Mouse (Mus musculus) urinary bladder, postnatal 25 days (tissue): Measurements from ENCODE around the gene Atf7ip2.
"Not testable (repeated sequence)": the region's sequence is repeated elsewhere in the genome, so short reads cannot be mapped to it uniquely, and the experiment has no call there.

Experiments
- DNase-seq: peaks from one replicate; pipeline ENCODE4 v3.0.0; 2022; ENCODE audit warnings: low spot score

The Atf7ip2 gene

DNA sequence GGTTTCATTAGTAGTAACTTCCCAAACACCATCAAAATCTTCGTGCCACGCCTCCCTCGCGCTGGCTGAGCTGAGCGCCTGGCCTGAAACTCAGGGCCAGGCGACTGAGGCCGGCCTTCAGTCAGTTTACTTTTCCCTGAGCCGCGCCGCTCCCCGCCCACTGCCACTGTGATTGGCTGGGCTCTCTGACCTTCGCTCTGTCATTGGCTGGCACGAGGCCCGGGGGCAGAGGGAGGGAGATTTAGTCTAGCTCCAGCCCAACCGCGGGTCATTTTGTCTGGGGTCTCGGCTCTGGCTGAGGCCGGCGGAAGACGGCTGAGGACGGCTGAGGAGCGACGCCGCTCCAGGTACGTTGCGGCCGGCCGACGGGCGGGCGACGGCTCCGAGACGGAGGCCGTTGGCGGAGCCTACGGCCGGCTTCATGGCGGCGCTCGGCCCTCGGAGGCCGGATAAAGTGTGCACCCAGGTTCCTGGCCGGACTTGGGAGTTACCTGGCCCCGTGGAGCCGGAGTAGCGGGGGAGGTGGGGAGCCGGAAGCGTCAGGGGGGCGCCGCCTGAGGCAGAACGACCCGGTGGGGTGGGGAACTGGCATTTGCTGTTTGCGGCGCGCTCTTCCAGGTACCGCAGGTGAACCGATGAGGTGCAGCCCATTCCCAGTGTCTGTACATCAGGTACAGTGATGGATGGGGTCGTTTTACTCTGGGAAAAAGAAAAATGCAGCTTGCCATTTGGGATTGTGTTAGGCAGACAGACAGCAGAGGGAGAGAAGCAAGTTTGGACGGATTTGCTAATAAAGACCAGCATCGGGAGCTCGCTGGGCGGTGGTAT, at the start of gene Atf7ip2:
Gene Atf7ip2 (plus strand): TSS at position 34 of the 828 bp plus-strand sequence.
- DNase-seq, result peak; percentile 86

DNA sequence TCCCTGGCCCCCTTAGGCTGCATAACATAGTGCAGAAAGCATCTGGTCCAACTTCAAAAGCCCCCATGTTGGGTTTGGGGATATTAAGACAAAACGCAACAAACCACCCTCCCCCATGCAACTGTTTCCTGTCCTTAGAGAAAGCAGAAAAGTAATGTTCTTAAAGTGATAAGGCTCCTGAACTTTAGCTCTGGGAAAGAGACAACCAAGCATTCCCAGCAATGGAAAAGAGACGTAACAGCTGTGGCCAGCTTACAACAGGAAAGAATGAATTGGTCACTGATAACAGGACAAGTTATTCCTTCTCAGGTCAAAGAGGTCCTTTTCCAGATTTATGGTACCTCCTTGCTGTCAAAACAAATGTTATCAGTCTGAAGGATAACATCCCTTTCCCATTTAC, 49.3 kb upstream of the Atf7ip2 start:
- no peak for DNase-seq

DNA sequence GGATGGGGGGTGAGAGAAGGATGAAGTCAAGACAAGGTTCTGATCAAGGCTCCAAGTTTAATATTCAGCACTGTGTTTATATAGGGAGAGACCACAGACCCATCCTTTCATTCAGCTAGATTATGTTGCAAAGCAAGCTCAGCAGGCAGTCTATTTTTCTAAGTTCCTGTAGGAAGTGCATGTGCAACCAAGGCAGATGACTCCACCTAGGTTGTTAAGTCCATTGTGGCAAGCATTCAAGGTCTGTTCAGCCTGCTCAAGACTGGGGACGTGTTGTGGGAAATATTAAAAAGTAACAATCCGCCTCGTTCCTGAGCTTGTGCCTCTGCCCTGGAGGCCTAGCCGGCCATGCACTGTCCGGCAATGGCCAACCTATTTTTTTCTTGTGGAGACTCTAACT, 45.1 kb upstream of the Atf7ip2 start:
- DNase-seq, result no peak

DNA sequence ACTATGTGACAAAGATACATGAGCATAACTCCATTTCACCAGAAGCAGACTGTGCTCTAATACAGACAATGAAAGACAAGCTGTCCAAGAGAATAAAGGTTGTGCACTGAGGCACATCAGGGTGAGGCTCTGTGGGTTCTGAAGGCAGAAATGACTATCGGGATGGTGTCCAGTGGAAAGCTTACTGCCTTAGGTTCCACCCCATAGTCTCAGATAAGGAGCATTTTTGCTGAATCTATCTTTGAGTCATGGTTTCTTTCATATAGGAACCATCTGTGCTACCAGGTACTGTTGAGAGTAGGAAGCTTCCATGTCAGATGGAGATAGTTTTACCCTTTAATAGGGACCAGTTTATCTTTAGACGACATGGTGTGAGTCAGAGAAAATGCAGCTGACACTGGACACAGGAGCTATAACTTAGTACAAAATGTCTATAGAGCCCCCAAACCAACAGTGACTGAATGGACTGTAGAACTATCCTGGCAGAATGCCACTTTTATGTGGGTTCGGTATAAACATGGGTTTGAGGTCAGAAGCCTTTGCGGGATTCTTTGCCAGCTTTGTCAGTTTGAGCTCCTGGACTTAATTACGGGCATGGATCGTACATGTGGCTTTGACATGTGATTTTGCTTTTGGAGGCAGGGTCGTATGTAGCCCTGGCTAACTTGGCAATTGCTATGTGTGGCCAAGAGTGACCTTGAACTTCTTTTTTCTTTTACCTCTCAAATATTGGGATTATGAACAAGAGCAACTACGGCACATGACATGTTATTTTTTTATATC, 23.2 kb upstream of the Atf7ip2 start:
- DNase-seq, result no peak

DNA sequence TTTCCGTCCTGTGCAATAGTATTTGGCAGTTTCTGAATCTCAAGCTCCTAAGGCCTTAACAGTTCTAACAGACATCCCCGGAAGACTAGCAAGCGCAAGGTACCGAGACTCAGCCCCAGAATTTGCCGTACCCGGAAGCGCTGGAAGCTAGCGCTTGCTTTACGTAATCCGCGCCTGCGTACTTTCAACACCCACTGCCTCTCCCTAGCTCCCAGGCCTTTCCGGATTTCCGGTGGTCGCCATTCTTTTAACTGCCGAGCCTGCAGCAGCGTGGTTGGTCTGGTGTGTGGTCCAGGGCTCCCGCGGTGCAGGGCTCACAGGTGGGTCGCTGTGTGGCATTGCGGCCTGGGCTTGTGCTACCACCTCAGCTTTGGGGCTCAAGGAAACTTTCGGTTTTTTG, 22.5 kb upstream of the Atf7ip2 start, which contains the start of gene Rpl39l:
Gene Rpl39l (plus strand): TSS at position 222 of the 400 bp plus-strand sequence.
- DNase-seq, result no peak

DNA sequence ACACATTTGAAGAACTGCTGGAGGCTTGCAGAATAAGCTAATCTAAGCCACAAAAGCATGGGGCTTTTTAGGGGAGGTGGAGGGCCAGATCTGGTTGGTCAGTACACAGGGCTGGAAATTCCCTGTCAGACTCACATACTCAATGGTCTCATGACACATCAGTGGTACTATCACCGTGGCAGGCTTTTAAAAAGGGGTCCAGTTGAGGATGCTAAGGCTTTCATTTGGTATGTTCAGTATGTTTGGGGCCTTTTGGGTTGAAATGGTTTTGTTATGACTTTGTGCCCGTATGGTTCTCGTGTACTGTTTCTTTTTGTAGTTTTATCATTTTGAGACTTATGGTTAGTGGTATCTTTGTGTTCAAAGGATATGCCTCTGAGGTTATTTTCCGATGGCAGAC, 21.2 kb upstream of the Atf7ip2 start:
- no peak for DNase-seq

DNA sequence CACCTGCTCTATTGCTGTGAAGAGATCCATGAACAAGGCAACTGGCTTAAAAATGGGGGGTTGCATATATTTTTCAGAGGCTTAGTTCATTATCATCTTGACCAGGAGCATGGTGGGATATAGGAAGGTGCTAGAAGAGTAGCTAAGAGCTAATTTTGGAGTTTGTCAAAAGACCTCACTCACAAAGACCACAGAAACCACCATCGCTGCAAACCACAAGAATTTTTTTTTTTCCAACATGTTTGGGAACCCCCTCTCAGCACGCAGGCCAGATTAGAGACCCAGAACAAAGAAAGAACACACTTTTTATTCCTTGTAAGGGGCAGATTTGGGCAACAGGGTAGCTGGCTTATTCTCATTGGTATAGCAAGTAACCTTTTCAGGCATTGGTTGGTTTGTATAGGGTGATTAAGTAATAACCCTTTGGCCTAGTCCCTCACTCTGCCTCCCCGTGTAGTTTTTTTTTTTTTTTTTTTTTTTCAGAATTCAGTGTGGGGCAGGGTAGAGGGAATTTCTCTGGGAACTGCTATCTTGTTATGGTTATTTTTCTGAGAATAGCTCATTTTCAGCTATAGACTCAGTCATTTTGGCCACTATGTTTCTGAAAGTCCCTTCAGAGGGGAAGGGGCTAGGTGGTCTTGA, 20.2 kb upstream of the Atf7ip2 start:
- no peak for DNase-seq

DNA sequence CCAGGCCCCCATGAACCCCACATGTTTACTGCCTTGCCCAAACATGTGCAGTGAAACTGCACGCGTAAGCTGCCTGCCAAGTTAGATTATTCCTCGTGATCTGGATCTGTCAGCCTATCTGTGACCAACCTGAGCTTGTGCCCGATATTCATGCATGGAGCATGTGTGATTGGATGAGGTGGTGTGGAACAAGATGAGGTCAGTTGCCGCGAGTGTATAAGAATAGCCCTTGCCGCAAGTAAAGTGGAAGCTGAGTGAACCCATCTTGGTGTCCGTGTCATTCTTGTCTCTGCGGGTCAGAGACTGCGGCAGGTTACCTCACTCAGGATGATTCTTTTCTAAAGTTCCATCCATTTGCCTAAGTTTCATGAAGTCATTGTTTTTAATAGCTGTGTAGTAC, 5.1 kb upstream of the Atf7ip2 start:
- not testable (repeated sequence) for DNase-seq

DNA sequence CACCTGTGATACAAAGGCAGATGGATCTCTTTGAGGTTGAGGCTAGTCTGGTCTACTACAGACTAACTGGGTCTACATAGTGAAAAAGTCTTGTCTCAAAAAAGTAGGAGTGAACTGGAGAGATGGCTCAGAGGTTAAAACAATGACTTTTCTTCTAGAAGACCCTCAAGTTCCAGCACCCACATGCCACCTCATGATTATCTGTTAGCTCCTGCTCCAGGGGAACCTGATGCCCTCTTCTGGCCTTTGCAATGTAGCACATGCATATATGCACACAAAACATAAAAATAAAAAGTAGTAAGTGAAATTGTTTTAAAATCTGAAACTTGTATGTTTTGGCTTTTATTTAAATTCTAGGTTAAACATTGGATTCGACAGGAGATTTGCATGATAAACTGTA, 16.3 kb downstream of the Atf7ip2 start:
- DNase-seq, result no peak

DNA sequence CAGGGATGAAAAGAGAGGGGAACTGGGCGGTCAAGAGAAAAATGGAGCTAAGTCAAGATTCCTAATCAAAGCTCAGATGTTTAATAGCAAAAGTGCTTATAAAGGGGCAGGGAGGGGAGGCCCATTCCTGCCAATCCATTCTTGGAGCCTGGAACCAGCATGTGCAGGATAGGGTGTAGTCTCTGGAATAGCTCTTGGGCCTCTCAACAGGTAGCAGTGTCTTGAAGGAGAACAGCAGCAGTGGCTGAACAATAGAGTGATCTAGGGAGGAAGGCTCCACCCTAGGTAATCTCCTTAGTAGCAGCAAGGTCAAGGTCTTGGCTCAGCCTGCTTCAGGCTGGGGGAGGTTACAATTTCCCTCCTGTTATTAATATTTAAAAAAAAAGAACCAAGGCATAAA, 23.9 kb downstream of the Atf7ip2 start:
- not testable (repeated sequence) for DNase-seq

DNA sequence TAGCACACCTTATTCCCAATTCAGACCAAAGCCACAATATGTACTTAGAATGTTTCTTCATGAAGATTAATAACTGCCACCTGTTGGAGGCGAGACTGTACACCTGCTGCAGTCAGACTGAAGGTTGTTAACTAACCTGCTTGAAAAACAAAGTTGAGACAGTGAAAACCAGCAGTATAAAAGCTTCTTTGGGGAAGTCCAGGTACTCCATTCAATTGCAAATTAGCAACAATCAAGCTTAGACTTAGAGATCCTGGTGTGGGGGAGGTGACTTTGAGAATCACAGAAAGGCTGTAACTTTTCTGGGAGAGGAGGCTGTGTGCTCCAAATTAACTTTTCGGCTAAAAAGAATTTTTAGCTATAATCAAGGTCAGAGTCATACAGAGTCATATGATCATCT, 24.5 kb downstream of the Atf7ip2 start:
- not testable (repeated sequence) for DNase-seq

DNA sequence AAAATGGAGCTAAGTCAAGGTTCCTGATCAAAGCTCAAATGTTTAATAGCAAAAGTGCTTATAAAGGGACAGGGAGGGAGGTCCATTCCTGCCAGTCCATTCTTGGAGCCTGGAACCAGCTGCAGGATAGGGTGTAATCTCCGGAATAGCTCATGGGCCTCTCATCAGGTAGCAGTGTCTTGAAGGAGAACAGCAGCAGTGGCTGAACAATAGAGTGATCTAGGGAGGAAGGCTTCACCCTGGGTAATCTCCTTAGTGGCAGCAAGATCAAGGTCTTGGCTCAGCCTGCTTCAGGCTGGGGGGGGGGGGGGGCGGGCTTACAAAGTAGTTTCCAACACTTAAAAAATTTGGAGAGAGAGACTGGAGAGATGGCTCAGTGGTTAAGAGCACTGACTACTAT, 34.8 kb downstream of the Atf7ip2 start:
- no peak for DNase-seq

DNA sequence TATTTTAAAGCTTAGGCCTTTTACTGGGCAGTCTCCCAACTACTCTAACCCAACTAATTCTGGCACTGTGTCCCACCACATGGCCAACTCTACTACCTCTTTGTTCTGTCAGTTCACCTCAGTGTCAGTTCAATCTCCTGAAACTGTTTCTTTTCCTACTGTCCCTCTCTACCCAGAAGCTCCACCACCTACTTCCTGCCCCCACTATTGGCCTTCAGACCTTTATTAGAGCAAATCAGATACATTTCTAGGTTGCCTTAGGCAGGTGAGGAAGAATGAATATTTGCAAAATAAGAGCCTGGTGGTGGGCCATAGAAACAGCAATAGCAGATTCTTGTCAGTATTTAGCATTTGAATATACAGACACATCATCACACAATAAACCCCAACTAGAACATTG, 44.1 kb downstream of the Atf7ip2 start:
- DNase-seq, result no peak

DNA sequence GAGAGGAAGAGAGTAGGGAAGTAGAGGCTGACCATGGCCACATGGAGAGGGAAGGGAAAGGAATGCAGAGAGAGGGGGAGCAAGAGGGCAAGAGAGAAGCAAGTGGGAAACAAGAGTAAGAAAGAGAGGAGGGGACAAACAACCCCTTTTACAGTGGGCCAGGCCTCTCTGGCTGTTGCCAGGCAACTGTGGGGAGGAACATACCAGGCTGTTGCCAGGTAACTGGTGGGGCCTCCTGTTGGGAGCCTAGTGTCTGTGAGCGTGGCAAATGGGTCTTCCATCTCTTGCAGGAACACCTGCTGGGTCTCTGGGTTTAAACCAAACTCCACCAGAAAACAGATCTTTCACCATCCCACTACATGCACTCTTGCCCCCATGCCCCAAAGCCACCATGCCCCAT, 61.5 kb downstream of the Atf7ip2 start:
- DNase-seq, result no peak

DNA sequence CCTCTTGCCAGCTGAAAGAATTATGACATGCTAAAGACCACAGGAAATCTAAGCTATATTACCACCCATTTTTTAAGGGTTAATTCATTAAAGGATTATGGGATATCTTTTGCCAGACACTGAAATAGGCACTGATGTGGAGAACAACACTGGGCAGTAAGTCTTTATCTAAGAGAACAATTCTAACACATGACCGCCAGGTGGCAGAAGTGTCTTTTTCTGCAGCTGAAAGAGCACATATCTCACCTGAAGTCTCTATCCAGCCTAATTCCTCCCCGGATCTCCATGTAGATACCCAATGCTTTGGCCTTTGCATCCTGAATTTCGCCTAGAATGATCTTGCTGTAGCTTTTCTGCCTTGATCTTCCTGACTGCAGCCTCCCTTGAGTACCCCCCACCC, 79.7 kb downstream of the Atf7ip2 start:
- DNase-seq, result peak; percentile 68

DNA sequence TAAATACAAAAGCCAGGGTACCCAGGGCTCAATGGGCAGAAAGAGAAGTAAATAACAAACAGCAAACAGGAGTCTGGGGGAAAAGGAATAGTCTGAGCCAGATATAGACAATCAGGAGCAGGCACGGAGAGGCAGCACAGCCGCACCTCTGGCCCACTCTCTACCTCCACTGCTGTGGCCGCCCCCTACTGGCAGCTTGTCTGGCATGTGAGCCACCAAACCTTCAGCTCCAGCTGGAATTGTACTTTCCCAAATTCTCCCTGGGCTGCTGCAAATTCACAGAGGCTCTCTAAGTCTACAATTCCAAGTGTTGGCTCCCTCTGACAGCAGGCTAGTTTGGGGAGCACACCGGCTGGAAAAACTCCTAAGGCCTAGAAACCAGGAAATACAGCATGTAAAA, 82.0 kb downstream of the Atf7ip2 start:
- no peak for DNase-seq

DNA sequence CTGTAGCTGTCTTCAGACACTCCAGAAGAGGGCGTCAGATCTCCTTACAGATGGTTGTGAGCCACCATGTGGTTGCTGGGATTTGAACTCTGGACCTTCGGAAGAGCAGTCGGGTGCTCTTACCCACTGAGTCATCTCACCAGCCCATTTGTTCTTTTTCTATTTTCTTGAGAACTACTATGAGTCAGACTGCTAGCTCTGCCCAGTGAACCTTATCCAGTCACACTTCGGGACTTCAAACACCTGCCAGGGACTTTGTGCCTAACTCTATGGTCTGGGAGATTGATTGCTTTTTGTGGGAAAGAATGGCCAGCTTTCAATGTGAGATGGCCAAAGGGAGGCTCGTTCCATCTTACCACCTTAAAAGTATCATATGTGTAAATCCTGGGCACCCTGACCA, 84.3 kb downstream of the Atf7ip2 start:
- not testable (repeated sequence) for DNase-seq

DNA sequence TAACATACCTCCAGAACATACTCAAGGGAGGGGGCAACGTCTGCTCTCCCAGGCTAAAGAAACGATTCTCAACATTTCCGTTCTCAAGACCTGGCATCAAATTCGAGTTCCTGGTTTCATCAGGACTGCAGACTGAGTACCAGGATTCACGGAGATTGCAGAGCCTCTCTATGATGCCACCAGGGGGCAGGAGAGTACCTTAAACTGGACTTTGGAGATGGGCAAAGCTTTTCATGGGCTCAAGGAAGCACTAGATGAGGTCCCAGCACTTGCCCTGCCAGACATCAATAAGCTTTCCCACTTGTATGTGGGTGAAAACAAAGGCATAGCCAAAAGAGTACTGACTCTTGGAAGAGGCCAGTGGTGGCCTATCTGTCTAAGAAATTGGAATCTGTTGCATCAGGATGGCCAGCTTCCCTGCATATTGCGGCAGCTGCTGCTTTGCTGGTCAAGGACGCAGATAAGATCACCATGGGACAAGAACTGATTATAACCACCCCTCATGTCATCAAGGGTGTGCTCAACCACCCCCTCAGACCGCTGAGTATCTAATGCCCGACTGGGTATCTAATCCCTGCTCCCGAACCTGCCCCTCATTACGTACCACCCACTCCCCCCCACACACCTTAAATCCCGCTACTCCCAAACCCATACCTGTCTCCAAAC, 87.9 kb downstream of the Atf7ip2 start:
- DNase-seq, result peak; percentile 86

DNA sequence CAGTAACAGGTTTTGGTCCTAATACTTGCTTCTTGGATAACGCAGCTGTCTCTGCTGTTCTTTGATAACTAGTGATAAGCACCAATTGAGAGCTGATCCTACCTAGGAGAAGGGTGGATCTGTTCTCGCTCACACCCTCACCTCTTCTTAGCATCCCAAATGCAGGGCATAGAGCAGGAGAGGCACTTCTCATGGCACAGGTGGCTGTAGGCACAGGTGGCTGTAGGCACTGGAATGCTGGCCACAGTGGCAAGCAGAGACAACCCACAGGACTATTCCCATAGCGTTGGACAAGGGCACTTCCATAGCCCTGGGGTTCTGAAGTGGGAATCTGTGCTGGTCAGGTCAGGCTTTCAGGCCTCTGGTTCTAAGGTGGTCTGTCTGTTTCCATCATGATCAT, 89.4 kb downstream of the Atf7ip2 start:
- no peak for DNase-seq

DNA sequence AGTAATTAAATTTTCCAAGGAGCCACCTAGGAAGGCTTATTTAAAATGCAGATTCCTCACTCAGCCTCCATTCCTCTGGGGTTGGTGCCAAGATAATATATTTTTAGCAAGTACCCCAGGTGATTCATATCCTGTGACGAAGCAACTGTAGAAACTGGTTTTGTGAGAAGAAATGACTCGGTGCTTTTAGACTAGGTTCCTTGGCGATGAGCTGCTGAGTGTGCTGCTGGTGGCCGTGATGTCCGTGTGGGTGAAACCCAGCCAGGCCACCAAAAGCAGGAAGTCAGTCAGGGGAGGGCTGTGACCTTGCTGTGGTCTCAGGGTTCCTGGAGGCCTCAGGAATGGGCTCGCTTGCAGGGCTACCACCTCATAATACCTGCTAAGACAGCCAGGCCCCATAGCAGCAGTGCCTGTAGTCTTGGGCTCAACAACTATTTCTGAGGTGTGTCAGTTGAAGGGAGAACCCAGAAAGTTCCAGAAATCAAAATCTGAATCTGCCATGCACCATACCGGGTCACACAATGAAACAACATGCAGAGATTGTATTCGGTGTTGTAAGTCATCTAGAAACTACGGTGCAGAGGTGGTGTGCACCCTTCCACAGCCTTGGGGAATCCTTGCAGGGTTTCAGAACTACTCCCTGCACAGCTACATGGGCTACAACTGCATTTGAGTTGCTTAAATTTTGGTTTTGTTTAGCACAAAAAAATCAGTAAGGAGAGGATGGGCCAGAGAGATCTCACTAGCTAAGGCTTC, 94.2 kb downstream of the Atf7ip2 start:
- DNase-seq, result no peak

DNA sequence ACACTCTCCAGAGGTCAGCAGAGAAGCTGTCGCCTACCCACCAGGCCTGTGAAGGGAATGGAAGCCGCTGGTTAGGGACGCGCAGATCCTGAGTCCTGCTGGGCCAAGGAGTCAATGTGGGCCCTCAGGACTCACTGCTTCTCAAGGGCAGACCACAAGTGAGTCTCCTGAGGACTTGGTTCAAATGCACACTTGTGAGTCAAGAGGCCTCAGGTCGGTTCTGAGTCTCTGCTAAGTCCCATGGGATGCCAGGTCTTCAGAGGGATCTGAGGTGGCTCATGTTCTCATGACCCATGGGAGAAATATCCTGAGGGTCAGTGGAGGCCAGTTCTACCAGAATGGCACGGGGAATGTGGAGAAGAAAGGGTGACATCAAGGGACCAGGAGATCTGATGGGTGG, 95.6 kb downstream of the Atf7ip2 start:
- no peak for DNase-seq
